Mouse (Mus musculus): ENCODE results near the gene Adcy5. TPM values are rescaled to one million over a fixed set of nuclear protein-coding genes. Genes with fewer than 3 reads are reported as not detected.

Adcy5 gene
- total and polyA plus RNA-seq, 3 experiments, result under 0.01 to 0.08 TPM; not detected in 1

DNA sequence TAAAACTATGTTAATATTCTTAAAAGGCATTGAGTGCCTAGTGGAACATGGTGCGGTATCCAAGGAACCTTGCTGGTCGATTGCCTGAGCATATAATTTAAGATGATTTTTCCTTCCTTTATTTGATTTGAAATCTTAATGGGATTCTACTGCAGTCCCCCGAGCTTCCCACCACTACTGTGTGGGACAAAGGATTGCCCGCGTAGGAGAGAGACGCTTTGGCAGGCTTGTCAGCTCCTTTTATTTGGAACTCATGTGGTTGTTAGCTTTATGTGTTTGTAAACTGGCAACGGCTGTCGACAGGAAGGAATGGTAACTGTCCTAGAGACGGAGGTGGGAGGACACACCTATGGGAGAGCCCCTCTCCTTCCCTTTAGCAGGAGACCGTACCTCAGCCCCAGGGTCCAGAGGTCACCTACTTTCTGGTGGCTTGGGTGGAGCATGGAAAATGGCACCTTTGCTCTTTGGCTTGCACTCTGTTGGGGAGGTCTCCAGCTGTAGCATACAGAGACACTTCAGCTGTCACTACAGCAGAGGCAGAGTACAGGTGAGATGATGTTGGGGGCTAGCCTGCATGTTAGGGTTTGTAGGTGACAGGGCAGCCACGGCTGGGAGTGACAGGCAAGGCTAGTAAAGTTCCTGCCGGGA, 84.8 kb downstream of the Adcy5 start:
- Histone ChIP-seq H3K27me3 (ENCODE audit: control insufficient read depth in 1 of 2, insufficient read depth in 2 of 2, low read length in 2 of 2) (no peaks in the 10 kb centered on the region), H3K36me3 (ENCODE audit: control insufficient read depth in 1 of 2, insufficient read depth in 2 of 2, low read length in 2 of 2) (no peaks in the 10 kb centered on the region), H3K27ac (ENCODE audit: control insufficient read depth, low read depth, low read length) (no peak overlapping the region), H3K9ac (ENCODE audit: control insufficient read depth, low read depth, low read length, poor library complexity, severe bottlenecking) (no peak overlapping the region), H3K4me1 (ENCODE audit: control insufficient read depth in 1 of 2, insufficient read depth in 2 of 2, low read length in 2 of 2) (no peaks in the 10 kb centered on the region), H3K9me3 (replicated peaks; ENCODE audit: insufficient read depth, low read length) (no peaks in the 10 kb centered on the region), H3K79me2 (ENCODE audit: control insufficient read depth, insufficient read depth, low read length, poor library complexity) (no peaks in the 10 kb centered on the region), H3K4me3 (ENCODE audit: control insufficient read depth in 1 of 2, insufficient read depth in 1 of 2, low read depth in 2 of 2, low read length in 2 of 2) (no peak overlapping the region)
- DNase-seq (ENCODE audit: low read depth, low spot score), result no peak
- no peak for TF ChIP-seq ELF1 (IDR thresholded peaks at IDR 0.05; ENCODE audit: low read depth, low read length)
- TF ChIP-seq MXI1 (IDR thresholded peaks at IDR 0.05; ENCODE audit: low read depth, low read length), result no peak
- TF ChIP-seq GABPA (IDR thresholded peaks at IDR 0.05; ENCODE audit: low read depth, low read length), result no peak
- TF ChIP-seq ZC3H11A (IDR thresholded peaks at IDR 0.05; ENCODE audit: low read depth, low read length), result no peak
- TF ChIP-seq NELFE (IDR thresholded peaks at IDR 0.05; ENCODE audit: low read depth, low read length), result no peak
- TF ChIP-seq CTCF (IDR thresholded peaks at IDR 0.05 in 2 of 3, conservative IDR thresholded peaks at IDR 0.05 in 1 of 3; ENCODE audit: control insufficient read depth in 1 of 3, insufficient read depth in 1 of 3, low read depth in 2 of 3, low read length in 3 of 3, poor library complexity in 1 of 3, severe bottlenecking in 1 of 3), result no peak
- no peak for TF ChIP-seq NRF1 (IDR thresholded peaks at IDR 0.05; ENCODE audit: insufficient read depth, low read depth, low read length, poor library complexity, severe bottlenecking)
- TF ChIP-seq MAX (IDR thresholded peaks at IDR 0.05; ENCODE audit: low read length), result no peak
- TF ChIP-seq ZMIZ1 (IDR thresholded peaks at IDR 0.05; ENCODE audit: low read depth, low read length), result no peak
- no peak for TF ChIP-seq BHLHE40 (IDR thresholded peaks at IDR 0.05; ENCODE audit: borderline replicate concordance, low read depth, low read length)
- no peak for TF ChIP-seq POLR2AphosphoS2 (IDR thresholded peaks at IDR 0.05; ENCODE audit: low read length)
- TF ChIP-seq MAZ (IDR thresholded peaks at IDR 0.05; ENCODE audit: low read depth, low read length), result no peak
- TF ChIP-seq CHD1 (IDR thresholded peaks at IDR 0.05; ENCODE audit: low read depth, low read length), result no peak
- TF ChIP-seq USF1 (IDR thresholded peaks at IDR 0.05; ENCODE audit: low read depth, low read length), result no peak
- no peak for TF ChIP-seq MAFK (IDR thresholded peaks at IDR 0.05; ENCODE audit: borderline replicate concordance, low read depth, low read length)
- TF ChIP-seq UBTF (IDR thresholded peaks at IDR 0.05; ENCODE audit: borderline replicate concordance, insufficient read depth, low read depth, low read length), result no peak
- no peak for TF ChIP-seq MYC (IDR thresholded peaks at IDR 0.05; ENCODE audit: low read depth, low read length)
- no peak for TF ChIP-seq SIN3A (IDR thresholded peaks at IDR 0.05; ENCODE audit: low read length)
- no peak for TF ChIP-seq RCOR1 (IDR thresholded peaks at IDR 0.05; ENCODE audit: low read depth, low read length)

Measured in MEL (cell line).